Mouse (Mus musculus): ENCODE measurements around the gene Pth1r.

GRCm38 (mm10) chr9:110689261-110689779, 57.6 kb downstream of the Pth1r start:
- TF ChIP-seq CTCF (IDR thresholded peaks at IDR 0.05; ENCODE audit: control insufficient read depth, insufficient read depth, insufficient read length) (no peak), MYOD1 (IDR thresholded peaks at IDR 0.05; ENCODE audit: control insufficient read depth, insufficient read length, low read depth) (no peak)

Measured in C2C12 (cell line).